Mouse (Mus musculus) hindlimb bud, embryonic 11.5 days (tissue): Measurements from ENCODE around the gene Ifne.
"Not testable (repeated sequence)": the region's sequence is repeated elsewhere in the genome, so short reads cannot be mapped to it uniquely, and the experiment has no call there.

ENCODE experiments used
- DNase-seq: peaks from one replicate; pipeline ENCODE4 v3.0.0-alpha.2; 2012; ENCODE audit warnings: low read depth, low spot score; ENCODE audit errors: extremely low spot score

Ifne gene

GRCm38 (mm10) chr4:88867926-88868911 lies 11.8 kb downstream of the Ifne start:
- DNase-seq: peak; percentile 12

GRCm38 (mm10) chr4:88867366-88867925 lies 12.6 kb downstream of the Ifne start:
- DNase-seq: peak; percentile 75

GRCm38 (mm10) chr4:88865011-88865569 lies 14.9 kb downstream of the Ifne start:
- DNase-seq: no peak

- no peak for DNase-seq
Observed at GRCm38 (mm10) chr4:88864599-88864998, 15.4 kb downstream of the Ifne start.

GRCm38 (mm10) chr4:88863309-88863708 lies 16.7 kb downstream of the Ifne start:
- DNase-seq: no peak

- DNase-seq: no peak
Observed at GRCm38 (mm10) chr4:88859214-88859613, 20.8 kb downstream of the Ifne start.

- no peak for DNase-seq
Observed at GRCm38 (mm10) chr4:88851026-88851763, 28.8 kb downstream of the Ifne start.

GRCm38 (mm10) chr4:88849698-88850097 lies 30.3 kb downstream of the Ifne start, which contains the start of gene Ifna1:
Ifna1 (plus strand) TSS chr4:88850087.
- no peak for DNase-seq

GRCm38 (mm10) chr4:88845334-88845733 lies 34.7 kb downstream of the Ifne start:
- no peak for DNase-seq

GRCm38 (mm10) chr4:88841438-88841911 lies 38.5 kb downstream of the Ifne start, which contains the start of gene Ifna4:
Ifna4 (plus strand) TSS chr4:88841861.
- DNase-seq: no peak

- DNase-seq: no peak
Observed at GRCm38 (mm10) chr4:88840058-88840457, 39.9 kb downstream of the Ifne start.

- no peak for DNase-seq
Observed at GRCm38 (mm10) chr4:88838828-88839227, 41.2 kb downstream of the Ifne start.

- not testable (repeated sequence) for DNase-seq
Observed at GRCm38 (mm10) chr4:88835225-88835624, 44.8 kb downstream of the Ifne start, which contains the start of gene Ifna5. Ifna5 (plus strand) TSS chr4:88835525.

- no peak for DNase-seq
Observed at GRCm38 (mm10) chr4:88830523-88830922, 49.5 kb downstream of the Ifne start.
